8 mouse cellular contexts compared by ENCODE assay signal in the genomic region with DNA sequence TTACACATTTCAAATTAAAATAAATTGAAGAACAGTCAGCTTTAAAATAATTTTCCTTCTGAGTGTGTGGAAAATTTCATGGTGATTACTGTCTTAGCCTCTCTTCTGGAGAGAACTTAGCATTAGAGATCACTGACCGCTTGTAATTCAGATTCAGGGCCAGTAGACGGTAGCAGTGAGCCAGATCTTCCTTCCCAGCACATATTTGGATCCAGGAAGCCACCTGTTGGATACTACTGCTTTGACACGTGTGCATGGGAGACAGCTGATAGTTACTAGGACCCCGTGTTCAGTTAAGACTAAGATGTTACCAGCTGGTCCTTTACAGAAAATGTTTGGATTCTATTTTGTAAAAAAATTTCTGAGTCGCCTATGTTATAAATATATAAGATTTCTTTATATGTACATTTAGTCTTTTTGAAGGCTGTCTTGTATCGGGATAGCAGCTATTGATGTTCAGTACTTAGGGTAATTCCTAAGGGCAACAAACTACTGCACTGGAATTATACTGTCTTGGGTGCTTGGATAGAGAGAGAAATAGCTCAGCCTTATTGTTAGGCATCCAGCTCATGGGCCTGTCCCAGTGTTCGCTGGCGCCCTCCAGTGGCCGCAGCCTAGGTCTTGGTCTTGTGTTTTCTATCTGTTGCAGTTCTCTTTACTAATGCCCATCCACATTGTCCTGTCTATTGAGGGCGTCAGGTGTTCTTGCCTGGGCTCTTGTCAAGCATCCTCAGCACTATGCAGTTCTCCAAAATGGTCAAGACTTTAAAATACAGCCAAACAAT.
DNase-seq lines count a peak whose midpoint lies in the region; ATAC-seq lines count a peak whose summit lies in the region.

No protein-coding gene starts in this region.

- no peak overlapping the region for H3K4me3 ChIP-seq in heart, embryonic 11.5 days (ENCODE audit: low read depth, low read length)
- H3K4me3 ChIP-seq in intestine, embryonic 16.5 days (ENCODE audit: low read length): no peak overlapping the region
- no peak overlapping the region for H3K4me3 ChIP-seq in midbrain, embryonic 13.5 days (replicated peaks)

- no peak overlapping the region for H3K4me2 ChIP-seq in heart, embryonic 11.5 days
- no peak overlapping the region for H3K4me2 ChIP-seq in intestine, embryonic 16.5 days (ENCODE audit: low read depth, low read length)
- H3K4me2 ChIP-seq in midbrain, embryonic 13.5 days (replicated peaks): no peak overlapping the region

- no peak overlapping the region for H3K27ac ChIP-seq in heart, embryonic 11.5 days (ENCODE audit: low read depth, low read length)
- H3K27ac ChIP-seq in intestine, embryonic 16.5 days (ENCODE audit: low read length): no peak overlapping the region
- no peak overlapping the region for H3K27ac ChIP-seq in midbrain, embryonic 13.5 days

- intact Hi-C loops in left cerebral cortex, postnatal 36 days (cut with DNase I): loop anchor here (2.0 kb wide), 1 partner anchor 156 kb away; no protein-coding TSS in a partner anchor

- H3K27me3 ChIP-seq in heart, embryonic 11.5 days (ENCODE audit: control insufficient read depth, insufficient read depth, low read length): no peaks in the 10 kb centered on the region
- H3K27me3 ChIP-seq in intestine, embryonic 16.5 days (replicated peaks; ENCODE audit: control insufficient read depth, insufficient read depth, low read length): no peaks in the 10 kb centered on the region
- no peaks in the 10 kb centered on the region for H3K27me3 ChIP-seq in midbrain, embryonic 13.5 days

- H3K4me1 ChIP-seq in heart, embryonic 11.5 days (ENCODE audit: control insufficient read depth, insufficient read depth, low read length): no peaks in the 10 kb centered on the region
- no peaks in the 10 kb centered on the region for H3K4me1 ChIP-seq in intestine, embryonic 16.5 days (ENCODE audit: control insufficient read depth, insufficient read depth, low read length)
- no peaks in the 10 kb centered on the region for H3K4me1 ChIP-seq in midbrain, embryonic 13.5 days (replicated peaks)

- no peaks in the 10 kb centered on the region for H3K9me3 ChIP-seq in heart, embryonic 11.5 days (replicated peaks; ENCODE audit: control insufficient read depth, low read length)
- H3K9me3 ChIP-seq in intestine, embryonic 16.5 days (ENCODE audit: control insufficient read depth, low read length): no peaks in the 10 kb centered on the region
- no peaks in the 10 kb centered on the region for H3K9me3 ChIP-seq in midbrain, embryonic 13.5 days

- ATAC-seq in heart, embryonic 11.5 days (replicated peaks; ENCODE audit: insufficient number of reproducible peaks, low FRiP score, low TSS enrichment): no peak
- ATAC-seq in common myeloid progenitor, adult 5-6 weeks (replicated peaks; ENCODE audit: low read depth, poor library complexity, severe bottlenecking): peak; percentile 94
- ATAC-seq in intestine, embryonic 16.5 days: peak; percentile 79
- peak; percentile 70; the same call in 1 of the 2 replicates for ATAC-seq in midbrain, embryonic 13.5 days

- no peak overlapping the region for H3K9ac ChIP-seq in heart, embryonic 11.5 days (ENCODE audit: low read depth, low read length)
- no peak overlapping the region for H3K9ac ChIP-seq in intestine, embryonic 16.5 days (ENCODE audit: low read depth, low read length)
- no peak overlapping the region for H3K9ac ChIP-seq in midbrain, embryonic 13.5 days (replicated peaks)

- WGBS in heart, embryonic 11.5 days (ENCODE audit: insufficient replicate concordance): 39% methylated on average over 10 of the region's 10 CpGs
- 43% methylated on average over 10 of the region's 10 CpGs for WGBS in intestine, embryonic 16.5 days
- WGBS in midbrain, embryonic 13.5 days: 38% methylated on average over 10 of the region's 10 CpGs

- peaks cover 19% of the 10 kb centered on the region for H3K36me3 ChIP-seq in heart, embryonic 11.5 days (ENCODE audit: control insufficient read depth, insufficient read depth, low read length)
- H3K36me3 ChIP-seq in intestine, embryonic 16.5 days (ENCODE audit: control insufficient read depth, insufficient read depth, low read length): peaks cover 22% of the 10 kb centered on the region
- H3K36me3 ChIP-seq in midbrain, embryonic 13.5 days: peaks cover 65% of the 10 kb centered on the region

- peak; percentile 95 for DNase-seq in heart, adult 11 months
- DNase-seq in gastrocnemius, adult 8-10 months (ENCODE audit: low spot score in 2 of 2): peak; percentile 78 to 82
- DNase-seq in left cerebral cortex, postnatal 36 days (ENCODE audit: low spot score in 2 of 2): peak; percentile 71 to 74
- DNase-seq in spleen, adult 18-20 months: peak; percentile 61 to 87
